Mouse (Mus musculus): ENCODE results near the gene Ptar1. TPM values are rescaled to one million over a fixed set of nuclear protein-coding genes. Genes with fewer than 3 reads are reported as not detected.

Gene Ptar1
- total RNA-seq, 1 experiment, result 19.1 TPM

GRCm38 (mm10) chr19:23775356-23775755, 88.1 kb downstream of the Ptar1 start:
- H3K27ac ChIP-seq (ENCODE audit: insufficient read depth, low read depth, low read length, poor library complexity, severe bottlenecking), result no peak overlapping the region
- no peak for TF ChIP-seq MAFK (IDR thresholded peaks at IDR 0.05; ENCODE audit: insufficient read depth, low read depth, low read length)
- no peak for TF ChIP-seq ZNF384 (IDR thresholded peaks at IDR 0.05; ENCODE audit: low read depth, low read length)
- TF ChIP-seq CHD2 (IDR thresholded peaks at IDR 0.05; ENCODE audit: low read depth, low read length), result no peak
- TF ChIP-seq HCFC1 (IDR thresholded peaks at IDR 0.05; ENCODE audit: borderline replicate concordance, insufficient read depth, low read length), result no peak
- no peak for TF ChIP-seq ZC3H11A (IDR thresholded peaks at IDR 0.05; ENCODE audit: borderline replicate concordance, low read depth, low read length)
- H3K4me3 ChIP-seq (ENCODE audit: insufficient read depth in 1 of 2, low read depth in 1 of 2, low read length in 2 of 2, poor library complexity in 1 of 2, severe bottlenecking in 1 of 2), result no peak overlapping the region
- in situ Hi-C loops (cut with MboI; ENCODE audit: low sequenced_read_pairs in 2 of 2, unreplicated experiment in 2 of 2), result no loop called here
- no peaks in the 10 kb centered on the region for H3K4me1 ChIP-seq (ENCODE audit: control insufficient read depth in 2 of 2, insufficient read depth in 2 of 2, low read length in 2 of 2, poor library complexity in 1 of 2)
- H3K9me3 ChIP-seq (ENCODE audit: control insufficient read depth, insufficient read depth, low read depth, low read length), result no peaks in the 10 kb centered on the region
- H3K9ac ChIP-seq (ENCODE audit: insufficient read depth, low read depth, low read length, poor library complexity, severe bottlenecking), result no peak overlapping the region
- H3K36me3 ChIP-seq (ENCODE audit: control insufficient read depth, insufficient read depth, low read length, poor library complexity, severe bottlenecking), result no peaks in the 10 kb centered on the region
- DNase-seq (ENCODE audit: low read depth, low spot score), result no peak

GRCm38 (mm10) chr19:23779130-23779529, 91.9 kb downstream of the Ptar1 start:
- H3K4me3 ChIP-seq (ENCODE audit: insufficient read depth in 1 of 2, low read depth in 1 of 2, low read length in 2 of 2, poor library complexity in 1 of 2, severe bottlenecking in 1 of 2), result no peak overlapping the region
- H3K36me3 ChIP-seq (ENCODE audit: control insufficient read depth, insufficient read depth, low read length, poor library complexity, severe bottlenecking), result no peaks in the 10 kb centered on the region
- H3K27ac ChIP-seq (ENCODE audit: insufficient read depth, low read depth, low read length, poor library complexity, severe bottlenecking), result no peak overlapping the region
- H3K4me1 ChIP-seq (ENCODE audit: control insufficient read depth in 2 of 2, insufficient read depth in 2 of 2, low read length in 2 of 2, poor library complexity in 1 of 2), result peaks cover 3 to 4% of the 10 kb centered on the region in 2 experiments; a peak in 2 of 4 replicates
- in situ Hi-C loops (cut with MboI; ENCODE audit: low sequenced_read_pairs in 2 of 2, unreplicated experiment in 2 of 2), result no loop called here
- DNase-seq (ENCODE audit: low read depth, low spot score), result no peak
- H3K9ac ChIP-seq (ENCODE audit: insufficient read depth, low read depth, low read length, poor library complexity, severe bottlenecking), result no peak overlapping the region
- no peaks in the 10 kb centered on the region for H3K9me3 ChIP-seq (ENCODE audit: control insufficient read depth, insufficient read depth, low read depth, low read length)
- TF ChIP-seq ZC3H11A (IDR thresholded peaks at IDR 0.05; ENCODE audit: borderline replicate concordance, low read depth, low read length), result no peak
- TF ChIP-seq ZNF384 (IDR thresholded peaks at IDR 0.05; ENCODE audit: low read depth, low read length), result no peak
- TF ChIP-seq MAFK (IDR thresholded peaks at IDR 0.05; ENCODE audit: insufficient read depth, low read depth, low read length), result no peak
- no peak for TF ChIP-seq CHD2 (IDR thresholded peaks at IDR 0.05; ENCODE audit: low read depth, low read length)
- TF ChIP-seq HCFC1 (IDR thresholded peaks at IDR 0.05; ENCODE audit: borderline replicate concordance, insufficient read depth, low read length), result no peak

GRCm38 (mm10) chr19:23780105-23780504, 92.9 kb downstream of the Ptar1 start:
- Histone ChIP-seq H3K4me1 (ENCODE audit: control insufficient read depth in 2 of 2, insufficient read depth in 2 of 2, low read length in 2 of 2, poor library complexity in 1 of 2) (peaks cover 3 to 4% of the 10 kb centered on the region in 2 experiments; a peak in 2 of 4 replicates), H3K36me3 (ENCODE audit: control insufficient read depth, insufficient read depth, low read length, poor library complexity, severe bottlenecking) (no peaks in the 10 kb centered on the region), H3K27ac (ENCODE audit: insufficient read depth, low read depth, low read length, poor library complexity, severe bottlenecking) (no peak overlapping the region), H3K9ac (ENCODE audit: insufficient read depth, low read depth, low read length, poor library complexity, severe bottlenecking) (no peak overlapping the region), H3K4me3 (ENCODE audit: insufficient read depth in 1 of 2, low read depth in 1 of 2, low read length in 2 of 2, poor library complexity in 1 of 2, severe bottlenecking in 1 of 2) (no peak overlapping the region), H3K9me3 (ENCODE audit: control insufficient read depth, insufficient read depth, low read depth, low read length) (no peaks in the 10 kb centered on the region)
- TF ChIP-seq MAFK (IDR thresholded peaks at IDR 0.05; ENCODE audit: insufficient read depth, low read depth, low read length), result no peak
- TF ChIP-seq ZC3H11A (IDR thresholded peaks at IDR 0.05; ENCODE audit: borderline replicate concordance, low read depth, low read length), result no peak
- no peak for TF ChIP-seq ZNF384 (IDR thresholded peaks at IDR 0.05; ENCODE audit: low read depth, low read length)
- no peak for TF ChIP-seq HCFC1 (IDR thresholded peaks at IDR 0.05; ENCODE audit: borderline replicate concordance, insufficient read depth, low read length)
- TF ChIP-seq CHD2 (IDR thresholded peaks at IDR 0.05; ENCODE audit: low read depth, low read length), result no peak
- in situ Hi-C loops (cut with MboI; ENCODE audit: low sequenced_read_pairs in 2 of 2, unreplicated experiment in 2 of 2), result no loop called here
- no peak for DNase-seq (ENCODE audit: low read depth, low spot score)

Other genes starting within 250 kb of the Ptar1 start
- gene Mamdc2, start 239.0 kb upstream of the Ptar1 start, total RNA-seq (2012; rRNA removed), result 0.26 and 0.85 TPM in 2 replicates
- gene 1700028P14Rik, start 34.6 kb upstream of the Ptar1 start, total RNA-seq (2012; rRNA removed), result not detected in 2 replicates
- gene Apba1, start 71.5 kb downstream of the Ptar1 start, total RNA-seq (2012; rRNA removed), result 0.16 and 0.22 TPM in 2 replicates